Mouse (Mus musculus) erythroblast, embryonic 14.5 days (primary cell): ENCODE measurements around the gene Megf6.

Experiments
- GATA1 ChIP-seq: IDR thresholded peaks from 2 replicates; pipeline ENCODE4 v1.6.1; 2012; ENCODE audit warnings: low read length, inconsistent platforms, mixed read lengths
- TAL1 ChIP-seq: IDR thresholded peaks from 3 replicates; pipeline ENCODE4 v1.6.1; 2012; ENCODE audit warnings: low read length, inconsistent platforms, mixed read lengths

- TF ChIP-seq GATA1 (no peak), TAL1 (no peak)
Measured at GRCm38 (mm10) chr4:154140182-154140212, 30.5 kb upstream of the Megf6 start, which contains the start of gene Trp73.
